Mouse (Mus musculus): ENCODE measurements at regions not wholly inside any gene's neighbourhood (a gene's known extent, or its start where the extent isn't known, plus 50 kb on each side); places are given as distances from the start of the nearest gene placed in this dataset.

DNA sequence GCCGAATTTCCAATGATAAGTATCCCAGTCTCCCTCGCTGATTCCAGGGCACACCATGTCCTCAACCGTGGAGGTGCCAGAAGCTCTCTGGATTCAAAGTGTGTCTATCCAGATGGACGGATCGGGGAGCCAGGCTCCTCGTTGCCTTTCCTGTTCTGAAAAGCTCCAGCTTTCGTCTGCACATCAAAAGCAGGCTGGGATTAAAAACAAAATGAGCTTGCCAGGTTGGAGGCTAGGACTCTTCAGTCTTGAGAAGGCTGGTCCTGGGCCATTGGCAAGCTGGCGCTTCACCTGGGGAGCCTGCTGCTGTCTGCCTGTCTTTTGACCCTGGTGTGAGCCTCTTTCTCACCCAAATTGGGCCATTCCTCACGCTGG, 56.9 kb upstream of the Ubl3 start:
- Histone ChIP-seq H3K36me3 (ENCODE audit: control insufficient read depth, insufficient read depth, low read length) (no peaks in the 10 kb centered on the region), H3K4me3 (ENCODE audit: control insufficient read depth, insufficient read depth, low read length) (no peak overlapping the region), H3K27me3 (ENCODE audit: control insufficient read depth, insufficient read depth, low read length) (no peaks in the 10 kb centered on the region), H3K4me1 (replicated peaks; ENCODE audit: control insufficient read depth, insufficient read depth, low read length) (no peaks in the 10 kb centered on the region), H3K27ac (ENCODE audit: control insufficient read depth, insufficient read depth, low read length) (no peak overlapping the region)
- TF ChIP-seq POLR2A (IDR thresholded peaks at IDR 0.05; ENCODE audit: control insufficient read depth, extremely low read depth, insufficient read depth, low read length, poor library complexity) (no peak), CTCF (IDR thresholded peaks at IDR 0.05; ENCODE audit: borderline replicate concordance, control insufficient read depth, extremely low read depth, insufficient read depth, low read length, poor library complexity) (no peak)
- no peak for DNase-seq
- 93% methylated on average over 9 of the region's 9 CpGs for WGBS

- no peak for DNase-seq
- TF ChIP-seq CTCF (IDR thresholded peaks at IDR 0.05; ENCODE audit: borderline replicate concordance, control insufficient read depth, extremely low read depth, insufficient read depth, low read length, poor library complexity) (no peak), POLR2A (IDR thresholded peaks at IDR 0.05; ENCODE audit: control insufficient read depth, extremely low read depth, insufficient read depth, low read length, poor library complexity) (no peak)
- WGBS: 92% methylated on average over 13 of the region's 13 CpGs
- H3K4me3 ChIP-seq (ENCODE audit: control insufficient read depth, insufficient read depth, low read length): no peak overlapping the region
- H3K27me3 ChIP-seq (ENCODE audit: control insufficient read depth, insufficient read depth, low read length): no peaks in the 10 kb centered on the region
- H3K27ac ChIP-seq (ENCODE audit: control insufficient read depth, insufficient read depth, low read length): no peak overlapping the region
- no peaks in the 10 kb centered on the region for H3K4me1 ChIP-seq (replicated peaks; ENCODE audit: control insufficient read depth, insufficient read depth, low read length)
- H3K36me3 ChIP-seq (ENCODE audit: control insufficient read depth, insufficient read depth, low read length): no peaks in the 10 kb centered on the region
Observed at GRCm38 (mm10) chr5:148608857-148609505, 56.4 kb upstream of the Ubl3 start.

GRCm38 (mm10) chr5:148608178-148608577, 55.6 kb upstream of the Ubl3 start:
- TF ChIP-seq POLR2A (IDR thresholded peaks at IDR 0.05; ENCODE audit: control insufficient read depth, extremely low read depth, insufficient read depth, low read length, poor library complexity) (no peak), CTCF (IDR thresholded peaks at IDR 0.05; ENCODE audit: borderline replicate concordance, control insufficient read depth, extremely low read depth, insufficient read depth, low read length, poor library complexity) (no peak)
- H3K4me1 ChIP-seq (replicated peaks; ENCODE audit: control insufficient read depth, insufficient read depth, low read length): no peaks in the 10 kb centered on the region
- DNase-seq: no peak
- 83% methylated on average over 9 of the region's 9 CpGs for WGBS
- no peaks in the 10 kb centered on the region for H3K27me3 ChIP-seq (ENCODE audit: control insufficient read depth, insufficient read depth, low read length)
- H3K4me3 ChIP-seq (ENCODE audit: control insufficient read depth, insufficient read depth, low read length): no peak overlapping the region
- H3K36me3 ChIP-seq (ENCODE audit: control insufficient read depth, insufficient read depth, low read length): no peaks in the 10 kb centered on the region
- H3K27ac ChIP-seq (ENCODE audit: control insufficient read depth, insufficient read depth, low read length): no peak overlapping the region

GRCm38 (mm10) chr5:148605730-148606129, 53.1 kb upstream of the Ubl3 start:
- Histone ChIP-seq H3K27me3 (ENCODE audit: control insufficient read depth, insufficient read depth, low read length) (no peaks in the 10 kb centered on the region), H3K4me1 (replicated peaks; ENCODE audit: control insufficient read depth, insufficient read depth, low read length) (no peaks in the 10 kb centered on the region), H3K27ac (ENCODE audit: control insufficient read depth, insufficient read depth, low read length) (no peak overlapping the region), H3K36me3 (ENCODE audit: control insufficient read depth, insufficient read depth, low read length) (no peaks in the 10 kb centered on the region), H3K4me3 (ENCODE audit: control insufficient read depth, insufficient read depth, low read length) (no peak overlapping the region)
- no peak for DNase-seq
- 95% methylated on average over 8 of the region's 8 CpGs for WGBS
- no peak for TF ChIP-seq CTCF (IDR thresholded peaks at IDR 0.05; ENCODE audit: borderline replicate concordance, control insufficient read depth, extremely low read depth, insufficient read depth, low read length, poor library complexity)
- no peak for TF ChIP-seq POLR2A (IDR thresholded peaks at IDR 0.05; ENCODE audit: control insufficient read depth, extremely low read depth, insufficient read depth, low read length, poor library complexity)

All from thymus, adult 2 months (tissue).